Mouse (Mus musculus) testis, adult 2 months (tissue): ENCODE measurements at regions not wholly inside any gene's neighbourhood (a gene's known extent, or its start where the extent isn't known, plus 50 kb on each side); places are given as distances from the start of the nearest gene placed in this dataset.

Experiments
- CTCF ChIP-seq: fragments of 200-500 bp; IDR thresholded peaks from 2 replicates; pipeline ENCODE4 v1.5.1; 2012; ENCODE audit warnings: low read depth, mild to moderate bottlenecking, inconsistent platforms, low read length, moderate library complexity; ENCODE audit not compliant: control insufficient read depth, insufficient read depth, insufficient replicate concordance
- POLR2A ChIP-seq: fragments of 200-500 bp; IDR thresholded peaks from 2 replicates; pipeline ENCODE4 v1.6.1; 2012; ENCODE audit warnings: low read depth, mild to moderate bottlenecking, inconsistent platforms, low read length, moderate library complexity; ENCODE audit not compliant: control insufficient read depth

DNA sequence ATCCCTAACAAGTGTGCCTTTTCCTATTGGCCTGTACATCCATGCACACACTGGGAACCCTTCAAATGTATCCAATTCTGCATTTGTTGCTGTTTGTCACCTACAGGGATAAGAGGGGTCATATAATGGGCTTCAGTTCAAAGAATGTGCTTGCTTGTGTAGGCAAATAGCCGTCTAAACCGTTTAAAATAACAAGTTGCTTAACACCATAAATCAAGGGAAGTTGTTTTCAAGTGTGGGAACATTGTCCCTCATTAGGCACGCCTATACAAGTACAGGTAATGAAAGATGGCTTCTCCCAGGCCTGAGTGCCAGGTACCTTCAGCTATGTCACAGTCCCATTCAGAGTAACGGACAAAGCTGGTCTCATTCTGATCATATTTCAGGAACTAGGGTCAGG is 72.0 kb upstream of the Foxn3 start:
- TF ChIP-seq CTCF (no peak), POLR2A (no peak)
